ENCODE assay signal across 24 mouse cellular contexts in the genomic region with DNA sequence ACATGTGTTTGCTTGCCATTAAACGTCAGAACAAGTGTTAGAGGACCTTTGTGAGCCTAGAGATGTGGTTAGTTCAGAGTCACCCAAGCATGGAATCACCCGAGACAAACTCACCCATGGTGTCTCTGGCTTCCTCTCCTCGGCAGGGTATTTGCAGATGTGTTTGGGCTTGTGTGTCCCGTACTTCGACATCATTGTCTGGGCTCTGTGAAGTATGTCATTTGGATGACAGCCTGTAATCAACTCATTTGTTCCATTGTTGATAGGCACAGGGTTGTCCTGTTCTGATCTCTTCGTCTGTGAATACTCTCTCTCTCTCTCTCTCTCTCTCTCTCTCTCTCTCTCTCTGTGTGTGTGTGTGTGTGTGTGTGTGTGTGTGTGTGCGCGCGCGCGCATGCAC.
DNase-seq lines count a peak whose midpoint lies in the region; ATAC-seq and TF ChIP-seq lines count a peak whose summit lies in the region.
"Had no signal": no experiment of that assay in that cellular context is flagged by ENCODE, and none has a peak within 500 bp of the region (broad histone marks: within the 10 kb centered on the region; RNA-seq: fewer than 3 reads in every experiment).

No protein-coding gene starts in this region.

- 68% methylated on average over 11 of the region's 11 CpGs for WGBS in forebrain, embryonic 13.5 days
- WGBS in forebrain, postnatal 0 days: 61% methylated on average over 11 of the region's 11 CpGs

- DNase-seq in forebrain, postnatal 0 days: no peak
- peak; percentile 46 for DNase-seq in Muller cell, postnatal 12 days (ENCODE audit: inconsistent ontology term)
- peak; percentile 51 for DNase-seq in brain, embryonic 14.5 days (ENCODE audit: low read depth)
- peak; percentile 29 for DNase-seq in retina, embryonic 14.5 days (ENCODE audit: low spot score)
- DNase-seq in kidney, postnatal 25 days: no peak
- DNase-seq in adrenal gland, adult 8-10 months: no peak
- DNase-seq: adrenal gland, postnatal 14 days; cerebellum, adult 18-20 months; cerebellum, adult 9-10 months; cerebellum, postnatal 14 days; gastrocnemius, postnatal 25 days; heart, adult 2 months; heart, postnatal 14 days; kidney, adult 2 months had no signal

- H3K4me2 ChIP-seq in forebrain, embryonic 13.5 days: no peak overlapping the region
- H3K4me2 ChIP-seq in forebrain, postnatal 0 days (ENCODE audit: low read depth): no peak overlapping the region
- H3K4me2 ChIP-seq: embryonic facial prominence, embryonic 12.5 days; heart, embryonic 13.5 days; hindbrain, embryonic 12.5 days; hindbrain, embryonic 15.5 days had no signal

- peaks cover 7% of the 10 kb centered on the region for H3K27me3 ChIP-seq in forebrain, embryonic 13.5 days
- H3K27me3 ChIP-seq in forebrain, postnatal 0 days (ENCODE audit: insufficient read depth, low read length): no peaks in the 10 kb centered on the region
- H3K27me3 ChIP-seq: embryonic facial prominence, embryonic 12.5 days; heart, embryonic 13.5 days had no signal

- no peak overlapping the region for H3K27ac ChIP-seq in forebrain, embryonic 13.5 days
- no peak overlapping the region for H3K27ac ChIP-seq in forebrain, postnatal 0 days (ENCODE audit: low read depth, low read length)
- H3K27ac ChIP-seq: embryonic facial prominence, embryonic 12.5 days; heart, adult 2 months; heart, embryonic 10.5 days; heart, embryonic 13.5 days; hindbrain, embryonic 12.5 days; hindbrain, embryonic 15.5 days had no signal

- TF ChIP-seq CTCF in forebrain, postnatal 0 days (IDR thresholded peaks at IDR 0.05; ENCODE audit: low read depth): no peak
- no peak for TF ChIP-seq CTCF in brain, embryonic 14.5 days (IDR thresholded peaks at IDR 0.05; ENCODE audit: borderline replicate concordance, extremely low read depth, insufficient read depth, insufficient read length)

- H3K4me1 ChIP-seq in forebrain, embryonic 13.5 days: peaks cover 8% of the 10 kb centered on the region; the same call in 1 of the 2 replicates
- 0 out of 2 replicates have a peak, but pooled peaks cover 2% of the 10 kb centered on the region for H3K4me1 ChIP-seq in forebrain, postnatal 0 days (ENCODE audit: insufficient read depth)
- H3K4me1 ChIP-seq: embryonic facial prominence, embryonic 12.5 days; heart, embryonic 10.5 days; heart, embryonic 13.5 days; hindbrain, embryonic 12.5 days had no signal

- no peaks in the 10 kb centered on the region for H3K36me3 ChIP-seq in forebrain, embryonic 13.5 days (ENCODE audit: poor library complexity, severe bottlenecking)
- H3K36me3 ChIP-seq in forebrain, postnatal 0 days (ENCODE audit: insufficient read depth): no peaks in the 10 kb centered on the region
- H3K36me3 ChIP-seq: embryonic facial prominence, embryonic 12.5 days; heart, embryonic 10.5 days; heart, embryonic 13.5 days; hindbrain, embryonic 12.5 days; hindbrain, embryonic 15.5 days had no signal

- H3K9me3 ChIP-seq in forebrain, embryonic 13.5 days (replicated peaks): no peaks in the 10 kb centered on the region
- no peaks in the 10 kb centered on the region for H3K9me3 ChIP-seq in forebrain, postnatal 0 days (ENCODE audit: low read length)
- H3K9me3 ChIP-seq: embryonic facial prominence, embryonic 12.5 days; heart, embryonic 10.5 days; heart, embryonic 13.5 days; hindbrain, embryonic 12.5 days; hindbrain, embryonic 15.5 days had no signal

- ATAC-seq in forebrain, embryonic 13.5 days: 0 out of 2 replicates have a peak, but pooled peaks have one; percentile 27
- ATAC-seq in forebrain, postnatal 0 days: no peak
- ATAC-seq: activated CD4-positive, CD25-positive, alpha-beta regulatory T cell, adult 4 months; CD4-positive, CD25-positive, alpha-beta regulatory T cell, adult 4 months; intestine, postnatal 0 days had no signal

- no peak overlapping the region for H3K9ac ChIP-seq in forebrain, embryonic 13.5 days
- no peak overlapping the region for H3K9ac ChIP-seq in forebrain, postnatal 0 days
- H3K9ac ChIP-seq: embryonic facial prominence, embryonic 12.5 days; heart, embryonic 13.5 days; hindbrain, embryonic 12.5 days; hindbrain, embryonic 15.5 days had no signal

- no peak overlapping the region for H3K4me3 ChIP-seq in forebrain, embryonic 13.5 days
- no peak overlapping the region for H3K4me3 ChIP-seq in forebrain, postnatal 0 days (ENCODE audit: low read depth, low read length)
- H3K4me3 ChIP-seq: embryonic facial prominence, embryonic 12.5 days; erythroblast, embryonic 14.5 days; heart, adult 2 months; heart, embryonic 10.5 days; heart, embryonic 13.5 days; hindbrain, embryonic 12.5 days; hindbrain, embryonic 15.5 days had no signal

- TF ChIP-seq POLR2A in brain, embryonic 14.5 days (IDR thresholded peaks at IDR 0.05; ENCODE audit: borderline replicate concordance, extremely low read depth, insufficient read depth, insufficient read length, poor library complexity, severe bottlenecking): no peak

Comparison
In these comparisons a context has a peak if more than half of its experiments do, and no peak if none do; other contexts are left out.
1. DNase-seq: peak in Muller cell, postnatal 12 days (single experiment), brain, embryonic 14.5 days (single experiment) and retina, embryonic 14.5 days (single experiment); none in forebrain, postnatal 0 days (single experiment), kidney, postnatal 25 days (0 of 2) and adrenal gland, adult 8-10 months (single experiment).